Mouse (Mus musculus): ENCODE measurements around the gene Col26a1.
"Not testable (repeated sequence)": the region's sequence is repeated elsewhere in the genome, so short reads cannot be mapped to it uniquely, and the experiment has no call there.

The Col26a1 gene

DNA sequence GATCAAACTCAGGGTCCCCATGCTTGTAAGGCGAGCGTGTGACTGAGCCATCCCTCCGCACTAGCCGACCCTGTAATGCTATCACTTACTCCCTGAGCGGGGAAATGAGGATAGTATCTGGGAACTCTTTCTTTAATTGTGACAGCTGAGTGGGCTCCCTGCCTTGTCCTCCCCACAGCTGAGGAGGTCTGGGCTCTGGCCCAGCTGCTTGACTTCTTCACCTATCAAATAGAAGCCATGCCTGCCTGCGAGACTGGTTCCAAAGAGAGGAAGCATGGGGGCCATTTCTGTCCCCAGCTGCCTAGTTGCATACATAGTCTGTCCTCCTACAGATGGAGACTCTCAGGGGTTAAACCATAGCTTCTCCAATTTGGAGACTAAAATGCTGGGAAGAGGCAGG, 78.0 kb downstream of the Col26a1 start:
- no peak for DNase-seq

DNA sequence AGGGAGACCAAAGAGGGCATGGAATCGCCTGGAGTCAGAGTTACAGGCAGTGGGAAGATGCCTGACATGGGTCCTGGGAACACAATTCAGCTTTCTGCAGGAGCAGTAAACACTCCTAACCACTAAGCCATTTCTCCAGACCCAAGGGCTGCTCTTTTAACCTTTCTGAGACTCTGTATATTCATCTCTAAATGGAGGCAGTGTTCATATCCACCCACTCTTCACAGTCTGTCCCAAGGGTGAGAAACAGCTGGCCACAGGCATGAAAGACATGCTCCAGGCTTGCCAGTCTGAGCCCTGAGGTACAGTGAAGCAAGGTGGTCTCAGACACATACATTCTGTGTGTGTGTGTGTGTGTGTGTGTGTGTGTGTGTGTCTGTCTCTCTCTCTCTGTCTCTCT, 78.8 kb downstream of the Col26a1 start:
- DNase-seq: no peak

DNA sequence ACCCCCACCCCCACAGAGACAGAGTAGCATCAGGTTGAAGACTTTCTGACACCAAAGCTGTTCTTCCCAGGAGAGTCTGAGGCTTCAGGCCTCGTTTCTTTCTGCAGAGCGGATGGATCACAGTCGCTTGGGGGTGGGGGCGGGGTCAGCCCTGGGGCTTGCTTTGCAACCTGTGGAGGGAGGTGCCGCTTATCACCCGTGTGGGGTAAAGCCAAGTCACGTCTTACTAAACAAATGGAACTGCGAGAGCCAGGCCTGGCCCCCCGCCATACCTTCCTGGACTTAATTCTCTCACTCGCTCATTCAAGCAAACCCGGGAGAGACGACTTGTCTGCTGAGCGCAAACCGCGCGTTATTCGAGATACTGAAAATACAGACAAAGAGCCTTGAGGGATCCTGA, 80.3 kb downstream of the Col26a1 start:
- no peak for DNase-seq

DNA sequence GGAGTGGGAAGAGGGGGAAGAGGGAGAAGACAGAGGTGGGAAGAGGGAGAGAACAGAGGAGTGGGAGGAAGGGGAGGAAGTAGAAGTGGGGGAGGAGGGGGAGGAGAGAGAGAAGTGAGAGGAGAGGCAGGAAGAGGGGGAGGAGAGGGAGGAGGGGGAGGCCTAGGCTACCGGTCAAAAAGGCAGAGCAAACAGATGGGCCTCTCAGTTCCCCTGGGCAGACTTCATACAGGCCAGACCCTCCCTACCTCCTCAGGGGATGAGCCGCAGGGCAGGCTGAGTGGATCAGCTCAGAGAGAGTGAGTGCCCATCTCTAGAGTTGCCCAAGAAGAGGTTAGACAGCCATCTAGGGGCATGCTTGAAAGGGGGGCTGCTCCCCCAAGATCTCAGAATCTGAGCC, 86.1 kb downstream of the Col26a1 start:
- no peak for DNase-seq

DNA sequence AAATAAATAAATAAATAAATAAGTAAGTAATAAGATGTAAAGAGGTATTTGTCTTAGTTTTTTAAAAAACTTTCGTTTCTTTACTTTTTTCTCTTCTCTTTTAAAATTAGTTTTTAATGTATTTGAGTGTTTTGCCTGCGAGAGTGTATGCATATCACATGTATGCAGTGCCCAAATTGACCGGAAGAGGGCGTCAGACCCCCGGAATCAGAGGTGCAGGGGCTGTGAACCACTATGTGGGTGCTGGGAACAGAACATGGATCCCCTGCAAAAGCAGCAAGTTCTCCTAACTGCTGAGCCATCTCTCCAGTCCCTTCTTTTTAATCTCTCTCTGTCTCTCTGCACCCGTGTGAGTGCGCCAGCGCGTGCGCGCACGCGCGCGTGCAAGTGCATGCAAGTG, 89.2 kb downstream of the Col26a1 start:
- DNase-seq: no peak

GRCm38 (mm10) chr5:136792541-136792940, 90.5 kb downstream of the Col26a1 start:
- DNase-seq: no peak

GRCm38 (mm10) chr5:136791204-136791603, 91.8 kb downstream of the Col26a1 start:
- DNase-seq: no peak

GRCm38 (mm10) chr5:136790570-136791196, 92.3 kb downstream of the Col26a1 start:
- DNase-seq: peak; percentile 92

DNA sequence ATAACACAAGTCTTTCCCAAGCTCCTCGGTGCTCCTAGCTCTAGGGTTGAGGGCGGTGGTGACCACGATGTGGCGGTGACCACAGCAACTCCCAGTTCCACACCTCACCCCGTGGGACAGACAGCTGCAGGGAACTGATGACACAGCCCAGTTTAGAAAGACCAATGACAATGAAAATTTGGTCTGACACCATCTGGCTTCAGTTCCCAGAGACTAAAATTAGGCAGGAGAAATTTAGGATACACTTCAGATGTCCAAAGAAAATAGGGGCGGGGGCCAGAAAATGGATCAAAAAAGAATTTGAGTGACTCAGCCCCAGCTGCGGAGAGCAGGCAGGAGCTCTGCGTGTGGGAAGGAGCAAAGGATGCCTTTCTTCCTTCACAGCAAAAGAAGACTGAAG, 98.5 kb downstream of the Col26a1 start:
- DNase-seq: peak; percentile 4

- no peak for DNase-seq
These were observed 100.4 kb downstream of the Col26a1 start for GRCm38 (mm10) chr5:136782600-136782999.

DNA sequence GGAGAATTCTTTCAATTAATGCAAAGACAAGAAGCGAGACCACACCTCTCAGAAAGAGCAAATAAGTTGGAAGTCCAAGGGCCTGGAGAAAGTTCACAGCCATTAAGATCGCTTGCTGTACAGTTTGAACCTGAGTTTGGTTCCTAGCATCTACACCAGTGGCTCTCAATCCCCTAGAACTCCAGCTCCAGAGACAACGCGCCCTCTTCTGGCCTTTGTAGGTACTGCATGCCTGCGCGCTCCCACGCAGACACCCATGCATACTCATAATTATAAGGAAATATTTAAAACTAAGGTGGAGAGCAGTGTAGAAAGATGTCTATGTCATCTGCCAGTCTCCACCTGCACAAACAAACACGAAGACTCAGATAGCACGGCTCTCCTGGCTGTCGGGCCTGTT, 102.5 kb downstream of the Col26a1 start:
- no peak for DNase-seq

DNA sequence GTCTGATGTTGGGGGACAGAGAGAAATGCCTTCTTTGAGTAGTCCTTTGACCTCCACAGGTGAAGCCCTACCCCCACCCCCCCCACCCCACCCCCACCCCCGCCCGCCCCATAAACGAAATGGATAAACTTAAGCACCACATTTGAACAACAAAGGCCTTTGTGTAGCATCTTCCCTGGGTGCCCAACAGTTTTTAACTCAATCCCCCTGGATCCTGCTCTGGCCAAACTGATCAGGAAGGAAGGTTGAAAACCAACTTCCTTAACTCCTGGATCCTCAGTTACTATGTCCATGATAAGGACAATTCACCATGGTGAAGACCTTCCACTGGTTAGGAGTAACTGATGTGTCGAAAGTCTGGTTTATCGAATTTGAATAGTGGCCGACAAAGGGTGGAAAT, 103.1 kb downstream of the Col26a1 start:
- no peak for DNase-seq

DNA sequence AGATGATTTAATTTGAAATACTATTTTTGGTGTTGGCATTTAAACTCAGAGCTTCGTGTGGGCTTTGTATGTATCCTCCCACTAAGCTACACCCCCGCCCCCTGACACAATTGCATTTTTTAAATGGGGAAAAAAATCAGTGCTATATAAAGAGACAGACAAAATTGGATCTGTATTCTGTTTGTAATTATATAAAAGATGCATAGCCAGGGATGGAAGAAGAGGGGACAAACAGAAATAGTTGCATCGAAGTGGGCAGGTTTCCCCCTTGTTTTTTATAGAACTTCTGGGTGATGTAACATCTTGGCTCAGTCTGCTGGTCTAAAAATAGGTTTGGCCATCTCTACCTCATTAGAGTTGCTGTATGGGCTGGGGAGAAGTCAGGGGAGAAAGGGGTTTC, 107.5 kb downstream of the Col26a1 start:
- DNase-seq: no peak

DNA sequence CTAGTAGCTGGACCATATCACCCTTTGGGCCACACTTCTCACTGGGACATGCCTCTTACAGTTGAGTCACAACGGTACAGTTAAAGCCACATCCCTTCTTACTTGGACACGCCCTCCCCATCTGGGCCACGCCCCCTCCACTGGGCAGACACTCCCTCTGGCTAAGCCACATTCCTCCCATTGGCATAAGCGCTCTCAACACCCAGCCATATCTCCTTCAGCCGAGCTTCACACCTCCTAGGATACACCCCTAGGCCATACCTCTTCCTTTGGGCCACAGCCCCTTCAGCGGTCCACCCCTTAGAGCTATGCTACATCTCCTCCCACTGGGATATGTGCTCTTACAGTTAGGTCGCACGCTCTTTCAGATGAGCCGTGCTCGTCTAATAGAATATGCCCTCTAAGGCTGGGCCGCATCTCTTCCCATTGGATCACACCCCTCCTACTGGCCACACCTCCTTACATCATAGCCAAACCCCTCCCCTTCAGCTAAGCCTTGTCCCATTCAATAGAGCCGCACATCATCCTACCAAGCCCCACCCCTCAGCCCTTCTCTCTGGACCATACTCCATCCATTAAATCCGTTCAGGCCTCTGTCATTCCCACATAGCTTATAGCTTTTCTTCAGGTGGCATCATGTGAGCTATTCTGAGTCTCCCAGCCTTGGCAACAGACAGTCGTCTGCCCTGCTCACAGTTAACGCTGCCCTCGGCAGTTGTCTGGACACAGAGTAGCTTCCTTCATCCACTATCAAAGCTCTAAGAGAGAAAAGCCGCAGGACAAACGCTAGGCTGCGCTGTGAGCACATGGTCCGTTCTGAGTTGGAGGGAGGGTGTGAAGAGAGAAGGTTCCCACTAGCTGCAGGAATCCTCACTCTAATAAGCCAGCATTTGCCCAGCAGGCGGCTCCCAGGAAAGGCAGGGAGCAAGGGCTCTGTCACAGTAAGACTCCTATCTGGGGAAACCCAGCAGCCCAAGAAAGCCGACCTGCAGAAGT, 109.7 kb downstream of the Col26a1 start:
- no peak for DNase-seq

- no peak for DNase-seq
These were observed 111.9 kb downstream of the Col26a1 start for GRCm38 (mm10) chr5:136771132-136771531.

DNA sequence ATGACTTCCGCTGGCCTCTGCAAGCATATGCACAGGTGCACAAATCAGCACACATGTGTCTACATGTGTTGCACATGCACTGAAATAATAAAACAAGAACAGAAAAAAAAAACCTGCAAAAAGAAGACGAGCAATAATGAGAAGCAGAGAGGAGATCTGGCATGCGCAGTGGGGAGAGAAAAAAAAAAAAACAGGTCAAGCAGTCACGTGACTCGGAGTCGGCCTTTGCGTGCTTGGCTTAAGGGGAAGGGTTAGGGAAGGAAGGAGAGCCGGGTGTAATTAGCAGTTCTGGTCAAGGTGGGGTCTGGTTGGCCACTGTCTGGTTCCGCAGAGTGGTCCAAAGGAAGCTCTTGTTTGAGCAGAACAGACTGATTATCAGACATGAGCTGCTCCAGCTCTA, 115.7 kb downstream of the Col26a1 start:
- no peak for DNase-seq

- no peak for DNase-seq
These were observed 118.8 kb downstream of the Col26a1 start for GRCm38 (mm10) chr5:136764157-136764669.

GRCm38 (mm10) chr5:136760345-136760744, 122.7 kb downstream of the Col26a1 start:
- DNase-seq: no peak

GRCm38 (mm10) chr5:136759781-136760180, 123.2 kb downstream of the Col26a1 start:
- no peak for DNase-seq

DNA sequence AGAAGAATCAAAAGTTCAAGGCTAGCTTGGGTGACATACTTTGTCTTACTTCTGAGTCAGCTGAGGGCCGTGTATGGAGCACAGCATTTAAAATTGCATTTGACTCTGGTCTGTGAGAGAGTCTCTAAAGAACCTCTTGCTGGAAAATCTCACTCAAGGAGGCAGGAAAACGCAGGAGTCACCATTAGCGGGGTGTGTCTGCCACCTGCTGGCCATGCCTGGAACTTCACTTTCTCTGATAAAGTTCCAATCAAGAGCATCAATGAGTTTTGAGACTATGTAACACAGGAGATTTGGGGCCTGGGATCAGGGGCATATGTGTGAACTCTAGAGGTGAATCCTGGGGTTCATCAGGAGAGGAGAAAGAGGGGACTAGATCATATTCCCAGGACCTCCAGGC, 127.3 kb downstream of the Col26a1 start:
- DNase-seq: peak; percentile 15

DNA sequence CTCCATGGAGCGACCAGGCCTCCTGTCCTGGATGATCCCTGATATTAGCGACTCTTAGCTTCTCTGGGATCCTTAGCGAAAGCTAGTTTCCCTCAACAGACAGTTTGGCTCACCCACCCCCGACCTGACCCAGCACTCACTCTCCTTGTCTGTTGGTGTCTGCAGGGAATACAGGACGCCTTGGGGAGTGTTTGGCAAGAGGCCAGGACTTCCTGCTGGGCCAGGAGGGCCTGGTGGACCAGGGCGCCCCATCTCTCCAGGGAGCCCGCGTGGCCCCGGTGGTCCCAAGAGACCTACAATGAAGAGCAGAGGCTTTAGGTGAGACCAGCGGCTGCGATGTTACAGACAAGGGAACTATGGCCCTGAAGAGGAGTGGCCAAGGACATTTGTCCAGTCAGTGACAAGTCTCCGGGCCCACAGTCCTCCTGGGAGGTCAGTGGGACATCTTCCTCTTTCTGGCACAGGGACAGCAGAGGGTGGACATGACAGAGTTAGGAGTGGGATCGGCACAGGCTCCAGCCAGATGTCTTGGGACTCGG, 128.9 kb downstream of the Col26a1 start:
- no peak for DNase-seq

GRCm38 (mm10) chr5:136753176-136753575, 129.8 kb downstream of the Col26a1 start:
- not testable (repeated sequence) for DNase-seq

GRCm38 (mm10) chr5:136752104-136752503, 130.9 kb downstream of the Col26a1 start:
- DNase-seq: no peak

- no peak for DNase-seq
These were observed 136.4 kb downstream of the Col26a1 start for GRCm38 (mm10) chr5:136746596-136746995.

Measured in layer of hippocampus, adult 9-11 months (tissue).